Mouse (Mus musculus) cerebellum, postnatal 10 days (tissue): ENCODE data around the gene Sirt3.

Experiments used
- DNase-seq, 2 experiments: peaks; one replicate each; pipeline ENCODE4 v3.0.0; 2021; ENCODE audit warnings: mixed read lengths in 2 of 2

Sirt3 gene

DNA sequence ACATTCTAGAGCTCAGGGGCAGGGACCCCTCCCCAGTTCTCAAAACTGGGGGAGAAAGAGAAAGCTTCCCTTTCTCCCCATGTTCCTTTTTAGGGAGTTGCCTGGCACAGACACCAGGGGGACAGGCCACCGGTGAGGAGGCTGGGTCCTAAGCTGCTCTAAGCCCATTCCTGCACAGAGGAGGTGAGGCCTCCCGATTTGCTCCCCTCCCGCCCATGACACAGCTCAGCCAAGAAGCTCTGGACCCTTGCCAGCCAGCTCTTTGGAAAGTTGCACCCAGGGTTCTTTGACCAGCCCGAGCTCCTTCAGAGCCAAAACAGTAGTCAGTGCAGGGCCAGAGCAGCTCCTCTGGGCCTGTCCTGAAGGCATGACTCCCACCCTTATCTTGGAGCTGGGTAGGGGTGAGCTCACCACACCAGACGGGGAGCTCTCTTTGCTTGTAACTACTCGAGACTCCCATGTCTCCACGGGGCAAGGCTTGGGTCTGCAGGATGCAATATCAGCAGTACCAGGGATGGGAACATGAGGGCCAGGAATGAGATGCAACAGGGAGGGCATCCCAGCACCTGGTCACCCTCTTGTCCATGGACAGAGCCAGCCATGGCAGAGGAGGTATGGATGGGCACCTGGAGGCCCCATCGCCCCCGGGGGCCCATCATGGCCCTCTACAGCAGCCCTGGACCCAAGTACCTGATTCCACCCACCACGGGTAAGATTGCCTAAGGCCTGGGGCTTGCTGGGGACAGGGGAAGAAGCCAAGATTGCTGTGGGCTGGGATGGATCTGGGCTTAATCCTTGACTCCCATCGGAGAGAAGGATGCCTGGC lies 34.1 kb downstream of the Sirt3 start, which contains the start of gene Odf3:
Odf3 (plus strand) TSS at position 51 of the 826 bp plus-strand sequence.
- peak; percentile 43 to 54 for DNase-seq

DNA sequence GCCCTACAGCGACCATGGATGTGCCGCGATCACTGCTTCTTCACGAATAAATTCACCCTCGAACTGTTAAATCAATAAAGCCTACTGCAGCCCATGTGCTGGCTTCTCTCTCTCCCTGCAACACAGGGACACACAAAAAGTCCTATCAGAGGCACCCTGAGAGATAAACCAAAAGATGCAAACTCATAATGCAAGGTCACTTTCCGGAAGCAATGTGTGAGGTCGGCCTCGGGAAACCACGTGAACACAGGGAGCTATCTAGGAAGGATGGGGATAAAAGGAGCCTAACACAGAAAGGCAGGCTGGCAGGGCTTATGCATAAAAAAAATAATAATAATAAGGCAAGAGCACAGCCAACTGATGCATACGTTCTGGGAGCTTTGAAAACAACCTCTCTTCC lies 35.4 kb downstream of the Sirt3 start:
- DNase-seq: no peak

GRCm38 (mm10) chr7:140845683-140846082 lies 36.4 kb downstream of the Sirt3 start:
- DNase-seq: no peak

GRCm38 (mm10) chr7:140844905-140845665 lies 37.0 kb downstream of the Sirt3 start, which contains the start of gene Scgb1c1:
Gene Scgb1c1, plus strand, starts transcription at chr7:140845547.
- DNase-seq: peak; percentile 96 to 99

GRCm38 (mm10) chr7:140843806-140844205 lies 38.3 kb downstream of the Sirt3 start:
- DNase-seq: no peak

DNA sequence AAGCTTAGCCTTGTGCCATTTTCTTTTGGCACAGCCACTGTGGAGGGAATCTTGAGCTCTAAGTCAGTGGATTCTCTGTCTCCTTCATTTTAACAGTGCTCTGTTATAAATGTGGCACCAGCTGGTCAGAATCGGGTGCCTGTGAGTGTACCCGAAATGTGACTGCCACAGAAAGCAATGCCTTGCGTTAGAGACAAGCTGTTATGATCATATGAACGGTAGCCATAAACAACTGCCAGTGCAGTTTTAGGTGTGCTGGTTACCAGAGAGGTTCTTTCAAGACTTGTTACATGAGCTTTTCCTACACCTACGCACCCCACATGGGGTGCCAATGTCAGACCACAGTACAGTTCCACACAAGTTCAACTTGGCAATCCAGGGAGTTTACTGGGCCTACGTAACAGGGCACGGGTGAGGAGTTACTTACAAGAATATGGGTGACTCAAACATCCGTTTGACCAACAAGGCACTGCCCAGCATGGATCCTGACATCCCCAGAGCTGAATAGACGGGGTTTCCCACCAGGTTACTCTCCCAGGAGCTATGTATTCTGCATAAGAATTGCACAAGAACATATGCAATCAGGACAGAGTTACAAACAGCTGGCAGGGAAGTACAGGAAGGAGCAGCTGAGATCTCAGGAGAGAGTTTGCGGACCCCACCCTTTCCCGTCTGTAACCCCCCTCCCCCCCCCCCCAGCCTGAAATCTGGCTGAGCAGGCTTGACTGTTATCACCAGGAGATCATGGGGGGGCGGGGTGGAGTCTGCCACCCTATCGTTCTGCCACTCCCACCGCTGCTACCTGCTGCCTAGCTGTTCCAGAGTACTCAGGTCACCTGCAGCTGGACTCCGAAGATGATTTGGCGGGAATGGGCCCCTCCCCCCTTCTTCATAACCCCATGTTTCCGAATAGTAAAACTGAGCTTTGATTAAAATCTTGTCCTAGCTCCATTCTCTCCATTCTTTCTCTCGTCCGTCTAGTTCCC lies 41.1 kb downstream of the Sirt3 start:
- DNase-seq: no peak

GRCm38 (mm10) chr7:140839556-140839955 lies 42.6 kb downstream of the Sirt3 start:
- DNase-seq: no peak

GRCm38 (mm10) chr7:140836243-140837115 lies 45.6 kb downstream of the Sirt3 start:
- no peak for DNase-seq

DNA sequence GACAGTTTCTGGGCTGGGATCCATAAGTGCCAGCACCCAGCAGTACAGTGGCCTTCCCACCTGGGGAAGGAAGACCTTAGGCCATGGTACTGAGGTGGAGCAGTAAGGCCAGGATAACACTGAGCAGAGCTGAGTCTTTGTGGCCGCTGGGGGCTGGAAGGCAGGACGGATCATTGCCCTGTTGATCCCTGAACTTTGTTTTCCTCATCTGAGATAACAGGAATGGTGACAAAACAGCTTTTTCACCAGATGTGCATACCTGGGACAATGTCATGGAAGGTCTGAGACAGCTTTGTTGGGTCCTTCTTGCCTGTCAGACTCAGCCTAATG lies 46.4 kb downstream of the Sirt3 start:
- DNase-seq: no peak

DNA sequence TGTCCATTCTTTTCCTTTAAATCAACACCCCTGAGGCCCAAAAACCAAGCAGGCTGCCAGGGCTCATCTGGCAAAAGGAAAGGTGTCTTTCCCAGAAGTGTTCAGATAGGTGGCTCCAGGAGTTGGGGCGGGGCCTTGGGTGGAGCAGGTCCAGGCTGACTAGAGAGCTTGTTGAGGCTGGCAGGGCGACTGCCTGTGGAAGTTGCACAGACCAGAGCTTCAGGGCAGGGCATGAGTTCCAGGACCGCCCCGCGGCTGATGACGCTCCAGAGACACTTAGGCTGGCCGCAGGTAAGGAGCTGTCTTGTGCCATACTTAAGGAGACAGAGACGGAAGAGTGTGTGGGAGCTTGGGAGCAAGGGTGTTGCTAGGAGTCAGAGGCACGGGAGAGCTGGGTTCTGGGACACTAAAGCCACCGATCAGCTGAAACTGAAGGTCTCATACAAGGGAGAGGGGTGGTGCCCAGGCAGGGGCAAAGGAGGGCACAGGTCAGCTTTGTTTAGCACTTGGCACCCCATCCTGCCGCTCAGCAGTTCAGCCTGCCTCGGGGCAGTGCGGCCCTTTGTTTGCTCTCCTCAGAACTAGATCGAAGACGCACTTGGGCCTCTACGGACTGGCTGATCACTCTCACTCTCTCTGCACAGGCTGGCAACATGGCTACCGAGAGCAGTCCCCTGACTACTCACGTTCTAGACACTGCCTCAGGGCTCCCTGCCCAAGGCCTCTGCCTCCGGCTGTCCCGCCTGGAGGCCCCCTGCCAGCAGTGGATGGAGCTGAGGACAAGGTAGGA lies 46.9 kb downstream of the Sirt3 start, which contains the start of gene Urah:
Urah (plus strand) TSS at position 51 of the 790 bp plus-strand sequence.
- peak in 1 of 2 experiments; percentile 35 for DNase-seq

DNA sequence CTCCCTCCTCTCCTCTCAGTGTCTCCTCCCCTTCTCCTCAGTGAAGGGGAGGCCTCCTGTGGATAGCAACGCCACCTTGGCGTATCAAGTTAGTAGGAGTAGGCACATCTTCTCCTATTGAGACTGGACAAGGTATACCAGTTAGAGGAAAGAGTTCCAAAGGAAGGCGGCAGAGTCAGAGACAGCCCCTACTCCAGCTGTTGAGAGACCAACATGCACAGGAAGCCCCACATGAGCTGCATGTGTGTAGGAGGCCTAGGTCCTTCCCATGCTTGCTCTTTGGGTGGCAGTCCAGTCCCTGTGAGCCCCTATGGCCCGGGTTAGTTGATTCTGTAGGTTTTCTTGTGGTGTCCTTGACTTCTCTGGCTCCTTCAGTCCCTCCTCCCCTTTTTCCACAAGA lies 48.8 kb downstream of the Sirt3 start:
- DNase-seq: no peak

GRCm38 (mm10) chr7:140831447-140831846 lies 50.7 kb downstream of the Sirt3 start:
- no peak for DNase-seq

DNA sequence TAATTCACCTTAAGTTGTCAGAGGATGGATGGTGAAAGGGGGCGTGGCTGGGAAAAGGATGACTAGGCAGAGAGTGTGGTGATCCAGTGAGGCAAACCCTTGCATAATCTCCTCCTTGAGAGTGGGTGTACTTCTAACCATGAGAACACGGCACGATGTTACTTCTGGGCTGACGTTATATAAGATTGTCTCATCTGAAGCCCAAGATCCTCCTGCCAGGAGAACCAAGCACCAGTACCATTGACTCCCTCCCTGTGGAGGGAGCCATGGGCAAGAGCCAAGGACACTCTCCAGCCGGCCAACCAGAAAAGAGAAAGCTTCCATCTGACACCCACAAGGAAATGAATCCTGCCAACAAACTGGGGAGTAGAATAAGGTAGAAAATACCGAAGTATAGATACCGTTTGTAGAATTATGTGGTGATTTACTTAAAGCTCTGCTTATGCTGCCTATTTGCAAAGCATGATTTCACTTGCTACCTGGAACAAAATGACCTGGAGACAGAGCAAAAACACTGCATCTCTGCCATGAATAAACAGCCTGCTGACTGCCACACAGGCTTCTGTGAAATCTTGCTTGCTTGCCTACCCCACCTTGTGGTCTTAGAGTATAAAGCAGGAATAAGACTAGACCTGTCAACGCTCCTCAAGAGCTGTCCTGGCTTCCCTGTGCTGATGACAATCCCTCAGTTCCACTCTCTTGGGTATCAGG lies 53.8 kb downstream of the Sirt3 start:
- DNase-seq: peak; percentile 73 to 80

GRCm38 (mm10) chr7:140822731-140823130 lies 59.4 kb downstream of the Sirt3 start:
- no peak for DNase-seq

DNA sequence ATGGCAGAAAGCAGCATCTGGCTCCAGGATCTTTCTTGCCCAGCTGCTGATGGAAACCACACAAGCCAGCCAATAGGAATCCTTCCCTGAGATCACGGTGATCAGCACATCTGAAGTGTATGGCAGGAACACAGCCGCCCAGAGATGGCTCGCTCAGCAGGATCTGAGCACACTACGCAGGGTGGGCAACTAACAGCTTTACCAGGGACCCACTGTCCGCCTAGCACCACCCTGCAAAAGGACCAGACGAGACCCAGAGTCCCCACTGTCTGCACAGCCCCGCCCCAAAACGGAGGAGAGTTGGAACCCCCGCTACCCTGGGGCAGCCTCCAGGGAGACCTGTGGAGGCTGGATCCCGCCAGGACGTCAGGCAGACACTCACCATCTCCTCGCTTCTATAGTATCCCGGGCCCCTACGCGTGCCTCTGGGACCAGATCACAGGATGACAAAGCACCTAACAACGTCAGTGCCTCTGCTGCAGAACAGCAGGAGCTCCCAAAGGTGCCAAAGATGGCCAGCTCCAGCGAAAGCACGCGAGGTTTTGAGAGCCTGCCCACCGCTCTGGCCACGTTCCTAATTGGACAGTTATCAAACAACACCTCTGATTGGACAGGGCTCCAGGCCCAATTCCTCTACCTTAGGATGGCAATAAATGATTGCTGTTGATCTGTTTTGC lies 60.3 kb downstream of the Sirt3 start, which contains the start of gene Zfp941:
Zfp941 (minus strand) TSS at position 526 of the 677 bp plus-strand sequence.
- DNase-seq: peak; percentile 91 to 96

DNA sequence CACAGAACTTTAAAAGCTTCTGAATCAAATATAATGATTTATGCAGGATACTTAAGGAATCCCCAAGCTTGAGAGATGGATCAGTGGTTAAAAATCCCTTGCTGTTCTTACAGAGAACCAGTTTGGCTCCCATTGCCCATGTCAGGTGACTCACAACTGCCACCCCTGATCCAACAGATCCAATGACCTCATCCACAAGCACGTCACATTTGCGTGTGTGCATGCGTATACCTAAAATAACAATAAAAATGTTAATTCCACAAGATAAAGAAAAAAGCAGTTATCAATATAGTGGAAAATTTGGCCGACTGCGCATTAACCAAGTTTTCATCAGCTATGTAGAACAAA lies 60.8 kb downstream of the Sirt3 start:
- peak; percentile 14 to 39 for DNase-seq

DNA sequence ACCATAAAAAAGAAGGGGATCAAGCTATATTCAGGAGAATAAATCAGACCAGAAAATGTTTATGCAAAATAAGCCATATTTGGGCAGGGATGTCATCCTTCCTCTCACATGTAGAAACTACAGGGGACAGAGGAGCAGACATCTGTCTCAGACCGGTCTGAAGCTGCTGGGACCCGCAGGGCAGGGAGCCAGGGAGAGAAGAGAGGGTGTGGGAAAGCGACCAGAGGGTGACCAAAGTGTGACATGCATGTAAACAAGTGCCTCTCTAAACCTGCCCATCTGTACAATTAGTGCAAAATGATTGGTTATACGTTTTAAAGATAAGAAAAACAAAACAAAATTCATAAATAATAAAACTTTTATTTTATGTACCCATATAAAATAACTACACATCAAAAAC lies 61.9 kb downstream of the Sirt3 start:
- peak; percentile 43 to 50 for DNase-seq
